Comparison of ENCODE assay signal across 9 mouse cellular contexts in genomic region chr7:110648455-110649085, GRCm38 (mm10). TPM values are rescaled to one million over a fixed set of nuclear protein-coding genes. Genes with fewer than 3 reads are reported as not detected.
A peak's percentile ranks its signal among the peaks of the same experiment; 100 is the strongest.
DNase-seq lines count a peak whose midpoint lies in the region; ATAC-seq lines count a peak whose summit lies in the region.
"Had no signal": no experiment of that assay in that cellular context is flagged by ENCODE, and none has a peak within 500 bp of the region (broad histone marks: within the 10 kb centered on the region; RNA-seq: fewer than 3 reads in every experiment).

No protein-coding gene starts in this region.

- H3K9ac ChIP-seq in liver, embryonic 11.5 days (ENCODE audit: low read depth, low read length): no peak overlapping the region
- H3K9ac ChIP-seq: embryonic facial prominence, embryonic 13.5 days had no signal

- peak overlapping the region; percentile 44 for H3K4me3 ChIP-seq in brown adipose tissue, adult 24 weeks (ENCODE audit: insufficient read depth, low read depth, low read length)
- H3K4me3 ChIP-seq in liver, embryonic 11.5 days (ENCODE audit: low read depth, low read length): no peak overlapping the region
- no peak overlapping the region for H3K4me3 ChIP-seq in hindbrain, embryonic 10.5 days
- H3K4me3 ChIP-seq: embryonic facial prominence, embryonic 13.5 days had no signal

- ATAC-seq in liver, embryonic 11.5 days (replicated peaks; ENCODE audit: low FRiP score): 0 out of 2 replicates have a peak, but pooled peaks have one; percentile 31
- ATAC-seq in megakaryocyte-erythroid progenitor cell, adult 5-6 weeks (replicated peaks; ENCODE audit: low FRiP score, low TSS enrichment, poor library complexity, severe bottlenecking): no peak

- H3K9me3 ChIP-seq in liver, embryonic 11.5 days (ENCODE audit: control insufficient read depth, low read length): peaks cover 5% of the 10 kb centered on the region; the same call in 1 of the 2 replicates
- peaks cover 5% of the 10 kb centered on the region; the same call in 1 of the 2 replicates for H3K9me3 ChIP-seq in hindbrain, embryonic 10.5 days
- H3K9me3 ChIP-seq: embryonic facial prominence, embryonic 13.5 days had no signal

- 65% methylated on average over 13 of the region's 13 CpGs for WGBS in liver, embryonic 11.5 days
- WGBS in hindbrain, embryonic 10.5 days: 84% methylated on average over 13 of the region's 13 CpGs

- peak overlapping the region; percentile 95 for H3K27ac ChIP-seq in brown adipose tissue, adult 24 weeks (replicated peaks; ENCODE audit: low read depth, low read length)
- no peak overlapping the region for H3K27ac ChIP-seq in liver, embryonic 11.5 days (ENCODE audit: low read depth, low read length)
- H3K27ac ChIP-seq in hindbrain, embryonic 10.5 days: no peak overlapping the region
- H3K27ac ChIP-seq: embryonic facial prominence, embryonic 13.5 days had no signal

- peak; percentile 38 for DNase-seq in ZHBTc4 (ENCODE audit: low read depth, low spot score)
- DNase-seq in kidney, adult 11 months: peak; percentile 95
- no peak for DNase-seq in liver, embryonic 11.5 days (ENCODE audit: low spot score)
- no peak for DNase-seq in hindbrain, embryonic 10.5 days (ENCODE audit: low spot score)
- no peak for DNase-seq in frontal cortex, postnatal 14 days (ENCODE audit: low spot score in 2 of 2)
- DNase-seq: midbrain, embryonic 14.5 days had no signal

- H3K27me3 ChIP-seq in liver, embryonic 11.5 days (replicated peaks; ENCODE audit: control insufficient read depth, insufficient read depth, low read length): no peaks in the 10 kb centered on the region
- H3K27me3 ChIP-seq in hindbrain, embryonic 10.5 days (ENCODE audit: insufficient read depth, poor library complexity, severe bottlenecking): no peaks in the 10 kb centered on the region
- H3K27me3 ChIP-seq: embryonic facial prominence, embryonic 13.5 days had no signal

- H3K4me1 ChIP-seq in brown adipose tissue, adult 24 weeks (ENCODE audit: control insufficient read depth, insufficient read depth, insufficient read length, low read length): peaks cover 15% of the 10 kb centered on the region
- H3K4me1 ChIP-seq in liver, embryonic 11.5 days (replicated peaks; ENCODE audit: control insufficient read depth, insufficient read depth, low read length): no peaks in the 10 kb centered on the region; the same call in 1 of the 2 replicates
- H3K4me1 ChIP-seq in hindbrain, embryonic 10.5 days (replicated peaks): peaks cover 5% of the 10 kb centered on the region
- H3K4me1 ChIP-seq: embryonic facial prominence, embryonic 13.5 days had no signal

- no peak overlapping the region for H3K4me2 ChIP-seq in liver, embryonic 11.5 days
- H3K4me2 ChIP-seq: embryonic facial prominence, embryonic 13.5 days had no signal

- H3K36me3 ChIP-seq in liver, embryonic 11.5 days (ENCODE audit: control insufficient read depth, insufficient read depth, low read length): no peaks in the 10 kb centered on the region; the same call in 1 of the 2 replicates
- no peaks in the 10 kb centered on the region for H3K36me3 ChIP-seq in hindbrain, embryonic 10.5 days
- H3K36me3 ChIP-seq: embryonic facial prominence, embryonic 13.5 days had no signal

RNA-seq across cellular contexts. Expression of gene Adm, which starts 21.1 kb away (rescaled TPM):
- polyA plus RNA-seq in brown adipose tissue, adult 24 weeks (2012; ENCODE audit: insufficient read depth, insufficient read length, missing spikeins): 2.2 and 3.5 TPM in 2 replicates
- polyA plus RNA-seq in liver, embryonic 11.5 days (2014; fragmentation: Nextera tagmentation; extraction: Ambion mirVana): 8.8 and 10.6 TPM in 2 replicates
- polyA plus RNA-seq in hindbrain, embryonic 10.5 days (2016; fragmentation: Nextera tagmentation; extraction: Ambion mirVana): 5.9 and 6.8 TPM in 2 replicates
- not detected in 2 replicates for total RNA-seq in megakaryocyte-erythroid progenitor cell, adult 5-6 weeks (2014; fragmentation: Nextera tagmentation)
- not detected in 2 replicates for total RNA-seq in megakaryocyte-erythroid progenitor cell, adult 5-6 weeks (2017)

RNA-seq across cellular contexts. Expression of gene Sbf2, which starts 33.8 kb away (rescaled TPM):
- polyA plus RNA-seq in brown adipose tissue, adult 24 weeks (2012; ENCODE audit: insufficient read depth, insufficient read length, missing spikeins): 10.1 and 16.6 TPM in 2 replicates
- polyA plus RNA-seq in liver, embryonic 11.5 days (2014; fragmentation: Nextera tagmentation; extraction: Ambion mirVana): 13.8 and 14.6 TPM in 2 replicates
- polyA plus RNA-seq in hindbrain, embryonic 10.5 days (2016; fragmentation: Nextera tagmentation; extraction: Ambion mirVana): 31.4 and 34.8 TPM in 2 replicates
- 0.35 and 2.2 TPM in 2 replicates for total RNA-seq in megakaryocyte-erythroid progenitor cell, adult 5-6 weeks (2014; fragmentation: Nextera tagmentation)
- total RNA-seq in megakaryocyte-erythroid progenitor cell, adult 5-6 weeks (2017): 0.34 TPM in 1 of 2 replicates, not detected in the other

Comparison
In these comparisons a context has a peak if more than half of its experiments do, and no peak if none do; other contexts are left out.
1. DNase-seq: peak in ZHBTc4 (single experiment) and kidney, adult 11 months (single experiment); none in liver, embryonic 11.5 days (single experiment), hindbrain, embryonic 10.5 days (single experiment) and frontal cortex, postnatal 14 days (0 of 2).